Mouse (Mus musculus): ENCODE measurements around the gene Eif4a3. TPM values are rescaled to one million over a fixed set of nuclear protein-coding genes. Genes with fewer than 3 reads are reported as not detected.
"Not testable (repeated sequence)": the region's sequence is repeated elsewhere in the genome, so short reads cannot be mapped to it uniquely, and the experiment has no call there.

The Eif4a3 gene
- polyA plus RNA-seq, 1 experiment, result 101 TPM

DNA sequence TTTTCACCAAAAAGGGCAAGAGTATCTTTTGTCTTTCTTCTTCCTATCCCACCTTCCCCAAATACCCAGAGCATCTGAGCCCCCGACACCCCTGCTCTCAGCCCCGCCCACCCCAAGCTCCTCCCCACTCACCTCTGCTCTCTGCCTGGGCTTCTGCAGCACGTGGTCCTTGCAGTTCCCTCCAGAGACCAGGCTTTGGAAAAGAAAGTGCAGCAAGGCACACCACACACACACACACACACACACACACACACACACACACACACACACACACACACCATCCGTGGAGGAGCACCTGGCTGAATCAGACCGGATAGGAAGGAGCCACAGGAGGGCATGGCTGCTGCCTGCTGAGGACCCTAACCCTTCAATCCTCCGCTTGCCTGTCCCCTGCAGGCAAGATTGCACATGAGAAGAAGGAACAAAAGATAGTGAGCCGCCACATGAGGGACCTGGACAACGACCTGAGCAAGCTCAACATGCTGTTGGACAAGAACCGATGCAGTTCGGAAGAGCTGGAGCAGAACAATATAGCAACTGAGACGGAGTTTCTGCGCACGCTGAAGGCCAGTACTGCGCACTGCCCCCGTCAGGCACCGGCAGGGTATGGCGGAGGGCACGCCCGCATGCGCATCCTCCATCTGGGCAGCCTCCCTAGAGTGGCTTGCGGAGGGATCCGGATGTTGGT, 46.9 kb downstream of the Eif4a3 start:
- TF ChIP-seq POLR2A (IDR thresholded peaks at IDR 0.05; ENCODE audit: extremely low read depth, insufficient read depth, low read length) (no peak), CTCF (IDR thresholded peaks at IDR 0.05; ENCODE audit: extremely low read depth, insufficient read depth, low read length) (peak; percentile 48)
- Histone ChIP-seq H3K4me3 (ENCODE audit: insufficient read depth, low read length) (no peak overlapping the region), H3K4me1 (ENCODE audit: control insufficient read depth, insufficient read depth, low read length) (0 out of 2 replicates have a peak, but pooled peaks cover 1% of the 10 kb centered on the region), H3K27ac (ENCODE audit: insufficient read depth, low read length) (no peak overlapping the region)

- TF ChIP-seq POLR2A (IDR thresholded peaks at IDR 0.05; ENCODE audit: extremely low read depth, insufficient read depth, low read length), result no peak
- no peak for TF ChIP-seq CTCF (IDR thresholded peaks at IDR 0.05; ENCODE audit: extremely low read depth, insufficient read depth, low read length)
- Histone ChIP-seq H3K4me3 (ENCODE audit: insufficient read depth, low read length) (no peak overlapping the region), H3K27ac (ENCODE audit: insufficient read depth, low read length) (no peak overlapping the region), H3K4me1 (ENCODE audit: control insufficient read depth, insufficient read depth, low read length) (0 out of 2 replicates have a peak, but pooled peaks cover 1% of the 10 kb centered on the region)
Measured at GRCm38 (mm10) chr11:119250998-119251397, 48.9 kb downstream of the Eif4a3 start.

GRCm38 (mm10) chr11:119249011-119249410, 50.9 kb downstream of the Eif4a3 start:
- H3K27ac ChIP-seq (ENCODE audit: insufficient read depth, low read length), result no peak overlapping the region
- no peak overlapping the region for H3K4me3 ChIP-seq (ENCODE audit: insufficient read depth, low read length)
- H3K4me1 ChIP-seq (ENCODE audit: control insufficient read depth, insufficient read depth, low read length), result 0 out of 2 replicates have a peak, but pooled peaks cover 1% of the 10 kb centered on the region
- TF ChIP-seq CTCF (IDR thresholded peaks at IDR 0.05; ENCODE audit: extremely low read depth, insufficient read depth, low read length), result 0 out of 2 replicates have a peak, but pooled peaks have one; percentile 32
- no peak for TF ChIP-seq POLR2A (IDR thresholded peaks at IDR 0.05; ENCODE audit: extremely low read depth, insufficient read depth, low read length)

DNA sequence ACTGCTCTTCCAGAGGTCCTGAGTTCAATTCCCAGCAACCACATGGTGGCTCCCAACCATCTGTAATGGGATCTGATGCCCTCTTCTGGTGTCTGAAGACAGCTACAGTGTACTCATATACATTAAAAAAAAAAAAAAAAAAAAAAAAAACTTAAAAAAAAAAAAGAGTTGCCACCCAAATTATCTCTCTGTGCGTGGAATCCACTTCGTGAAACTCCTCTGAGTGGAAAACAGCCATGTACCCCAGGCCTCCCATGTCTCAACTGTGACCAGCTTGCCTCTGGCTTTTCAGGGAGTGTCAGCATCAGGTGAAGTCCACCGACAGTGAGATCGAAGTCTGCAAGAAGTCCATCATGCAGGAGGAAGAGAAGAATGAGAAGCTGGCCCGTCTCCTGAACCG, 54.3 kb downstream of the Eif4a3 start:
- not testable (repeated sequence) for H3K4me1 ChIP-seq (ENCODE audit: control insufficient read depth, insufficient read depth, low read length); H3K27ac ChIP-seq (ENCODE audit: insufficient read depth, low read length); H3K4me3 ChIP-seq (ENCODE audit: insufficient read depth, low read length)

- no peak overlapping the region for H3K27ac ChIP-seq (ENCODE audit: insufficient read depth, low read length)
- H3K4me1 ChIP-seq (ENCODE audit: control insufficient read depth, insufficient read depth, low read length), result no peaks in the 10 kb centered on the region
- TF ChIP-seq CTCF (IDR thresholded peaks at IDR 0.05; ENCODE audit: extremely low read depth, insufficient read depth, low read length), result no peak
- TF ChIP-seq POLR2A (IDR thresholded peaks at IDR 0.05; ENCODE audit: extremely low read depth, insufficient read depth, low read length), result no peak
- H3K4me3 ChIP-seq (ENCODE audit: insufficient read depth, low read length), result no peak overlapping the region
Measured at GRCm38 (mm10) chr11:119239480-119239879, 60.4 kb downstream of the Eif4a3 start.

Other genes with a start within 250 kb of the Eif4a3 start
- 45.3 and 47.5 TPM in 2 replicates for gene Cbx4, start 213.9 kb downstream of the Eif4a3 start, polyA plus RNA-seq (2012; rRNA removed)
- 15.5 and 17.6 TPM in 2 replicates for gene Tbc1d16, start 71.6 kb downstream of the Eif4a3 start, polyA plus RNA-seq (2012; rRNA removed)
- 1.4 TPM in 2 replicates for gene Ccdc40, start 71.5 kb downstream of the Eif4a3 start, polyA plus RNA-seq (2012; rRNA removed)
- gene Gaa, start 32.2 kb downstream of the Eif4a3 start, polyA plus RNA-seq (2012; rRNA removed), result 193 and 198 TPM in 2 replicates
- gene Card14, start 7.7 kb upstream of the Eif4a3 start, polyA plus RNA-seq (2012; rRNA removed), result 0.23 and 0.33 TPM in 2 replicates
- 6.1 and 6.3 TPM in 2 replicates for gene Sgsh, start 55.4 kb upstream of the Eif4a3 start, polyA plus RNA-seq (2012; rRNA removed)
- 7.2 and 9.6 TPM in 2 replicates for gene Slc26a11, start 55.5 kb upstream of the Eif4a3 start, polyA plus RNA-seq (2012; rRNA removed)
- 7.1 and 8.5 TPM in 2 replicates for gene Rnf213, start 93.0 kb upstream of the Eif4a3 start, polyA plus RNA-seq (2012; rRNA removed)
- 21.1 and 24.4 TPM in 2 replicates for gene Endov, start 191.3 kb upstream of the Eif4a3 start, polyA plus RNA-seq (2012; rRNA removed)
- gene Nptx1, start 247.7 kb upstream of the Eif4a3 start, polyA plus RNA-seq (2012; rRNA removed), result 118 and 134 TPM in 2 replicates

All from cortical plate, adult 2 months (tissue).